Mouse (Mus musculus) spleen, postnatal 36 days (tissue): ENCODE results near the gene Ccs.
"Not testable (repeated sequence)": the region's sequence is repeated elsewhere in the genome, so short reads cannot be mapped to it uniquely, and the experiment has no call there.

Source experiments
- DNase-seq, 2 experiments: peaks; one replicate each; pipeline ENCODE4 v3.0.0; 2022; ENCODE audit warnings: low spot score in 2 of 2, mixed read lengths in 1 of 2

The Ccs gene

DNA sequence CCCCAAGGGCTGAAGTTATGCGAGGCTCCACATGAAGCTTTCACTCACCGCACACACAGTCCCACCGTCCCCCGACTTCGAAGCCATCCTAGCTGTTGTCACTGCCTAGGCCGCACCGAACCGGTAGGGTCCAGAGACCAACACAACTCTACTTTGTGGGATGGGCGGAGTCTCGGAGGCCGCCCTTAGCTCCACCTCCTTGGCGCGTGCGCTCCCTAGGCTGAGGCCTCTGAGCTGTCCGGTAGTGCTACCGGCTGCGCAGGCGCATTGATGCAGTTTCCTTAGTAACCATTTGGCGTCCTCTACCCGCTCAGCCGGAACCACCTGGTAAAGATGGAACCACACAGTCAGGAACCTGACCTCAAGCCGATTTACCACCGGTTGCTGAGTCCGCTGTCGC lies at the start of gene Ccs, which contains the start of gene Ccdc87:
TSS of gene Ccs (minus strand) at position 184 of the 400 bp plus-strand sequence.
TSS of gene Ccdc87 (plus strand) at position 218 of the 400 bp plus-strand sequence.
- peak; percentile 94 to 95 for DNase-seq

DNA sequence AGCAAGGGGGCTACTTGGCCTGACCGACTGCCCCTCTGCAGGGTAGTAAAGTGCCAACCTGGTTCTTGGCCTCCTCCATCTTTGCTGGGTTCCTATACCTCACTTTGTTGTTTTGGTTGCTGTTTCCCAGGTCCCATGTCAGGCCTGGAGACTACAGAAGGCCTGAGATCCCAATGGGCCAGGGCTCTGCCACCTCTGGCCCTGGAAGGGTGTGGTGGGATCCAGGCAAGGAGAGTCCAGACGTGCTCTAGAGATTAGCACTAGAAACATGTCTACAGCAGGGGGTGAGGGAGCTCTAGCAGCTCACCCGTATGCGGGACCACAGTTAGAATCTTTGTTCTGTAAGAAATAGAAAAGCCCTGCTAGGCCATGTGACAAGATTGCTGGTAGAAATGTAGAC lies 44.8 kb upstream of the Ccs start:
- DNase-seq = no peak

DNA sequence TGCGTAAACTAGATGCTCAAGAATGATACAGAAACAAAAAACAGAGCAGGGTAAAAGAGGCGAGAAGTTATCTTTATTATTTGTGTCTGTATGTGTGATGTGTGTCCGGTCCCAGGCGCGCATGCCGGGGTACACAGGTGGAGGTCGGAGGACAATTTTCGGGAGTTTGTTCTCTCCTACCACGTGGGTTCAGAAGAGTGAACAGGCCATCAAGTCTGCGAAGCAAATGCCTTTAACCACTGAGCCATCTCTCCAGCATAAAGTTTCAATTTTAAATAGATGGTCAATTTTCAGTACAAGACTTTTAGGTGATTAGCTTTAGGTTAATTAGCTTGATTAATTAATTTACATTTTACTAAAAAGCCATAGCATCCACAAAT lies 40.2 kb upstream of the Ccs start:
- no peak for DNase-seq

DNA sequence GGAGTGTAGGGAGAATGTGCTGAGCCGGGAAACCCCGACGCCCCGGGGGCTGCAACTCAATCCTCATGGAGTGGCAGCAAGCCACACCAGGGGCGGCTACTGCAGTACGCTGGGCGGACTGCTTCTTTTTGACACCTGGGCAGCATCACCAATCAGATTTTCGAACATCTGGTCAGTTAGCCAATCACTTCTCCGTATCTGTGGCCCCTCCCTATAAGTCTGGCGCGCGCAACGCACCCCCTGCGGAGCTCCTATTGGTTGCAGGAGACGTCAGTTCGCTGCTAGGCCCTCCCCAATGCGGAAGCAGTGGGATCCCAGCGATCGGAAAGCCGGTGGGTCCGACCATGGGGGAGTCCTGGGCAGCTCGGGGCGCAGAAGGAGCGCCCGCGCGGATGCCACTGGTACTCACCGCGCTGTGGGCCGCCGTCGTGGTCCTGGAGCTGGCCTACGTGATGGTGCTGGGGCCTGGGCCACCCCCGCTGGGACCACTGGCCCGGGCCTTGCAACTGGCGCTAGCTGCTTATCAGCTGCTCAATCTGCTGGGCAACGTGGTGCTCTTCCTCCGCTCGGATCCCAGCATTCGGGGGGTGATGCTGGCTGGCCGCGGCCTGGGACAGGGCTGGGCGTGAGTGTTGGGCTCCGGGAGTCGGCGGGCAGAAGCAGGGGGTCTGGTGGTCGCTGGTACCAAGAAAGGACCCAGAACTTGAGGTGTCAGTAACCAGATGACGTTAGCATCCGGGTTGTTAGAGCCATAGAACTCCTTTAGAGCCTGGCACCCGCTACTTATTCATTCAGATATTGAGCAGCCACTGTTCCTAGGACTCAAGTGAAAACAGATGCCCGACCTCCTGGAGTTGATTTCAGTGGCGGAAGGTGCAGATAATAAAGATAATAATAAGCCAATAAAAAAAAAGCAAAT lies 39.5 kb upstream of the Ccs start, which contains the start of gene Zdhhc24:
TSS of gene Zdhhc24 (plus strand) at position 264 of the 919 bp plus-strand sequence.
- peak; percentile 94 to 95 for DNase-seq

DNA sequence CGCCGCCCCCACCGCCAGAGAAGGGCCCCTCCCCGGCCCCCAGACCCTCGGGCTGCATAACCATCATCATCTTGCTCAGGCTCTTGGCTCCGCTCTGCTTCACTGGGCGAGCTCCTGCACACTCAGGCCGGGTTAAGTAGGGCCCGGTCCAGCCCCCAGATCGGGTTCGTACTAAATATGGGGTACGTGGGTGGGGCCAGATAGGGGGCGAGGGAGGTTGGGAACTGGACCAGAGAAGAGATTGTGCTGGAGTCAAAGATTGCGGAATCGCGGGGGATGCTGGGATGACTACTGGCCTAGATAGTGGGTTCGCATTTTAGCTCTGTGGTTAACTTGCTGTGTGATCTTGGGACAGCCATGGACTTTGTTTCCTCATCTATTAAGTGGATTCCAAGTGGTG lies 38.7 kb upstream of the Ccs start, which contains the start of gene Actn3:
TSS of gene Actn3 (minus strand) at position 125 of the 400 bp plus-strand sequence.
- no peak for DNase-seq

DNA sequence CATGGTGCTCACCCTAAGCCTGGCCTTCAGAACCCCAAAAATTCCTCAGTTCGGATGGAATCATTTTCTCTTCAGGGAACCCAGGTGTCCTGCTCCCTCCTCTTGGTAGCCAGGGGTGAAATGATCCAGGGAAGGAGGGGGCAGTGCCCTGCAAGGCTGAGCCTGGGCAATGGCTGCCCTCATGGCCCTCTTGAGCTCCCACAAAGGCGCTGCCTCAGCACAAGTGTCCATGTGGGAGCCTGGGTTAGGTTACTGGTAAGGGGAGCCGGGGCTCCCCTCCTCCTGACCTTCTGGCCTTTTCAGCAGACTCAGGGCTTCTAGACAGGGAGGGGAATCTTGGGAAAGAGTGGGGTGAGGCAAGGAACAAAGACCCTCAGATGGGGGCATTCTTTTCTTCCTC lies 37.6 kb upstream of the Ccs start:
- no peak for DNase-seq

DNA sequence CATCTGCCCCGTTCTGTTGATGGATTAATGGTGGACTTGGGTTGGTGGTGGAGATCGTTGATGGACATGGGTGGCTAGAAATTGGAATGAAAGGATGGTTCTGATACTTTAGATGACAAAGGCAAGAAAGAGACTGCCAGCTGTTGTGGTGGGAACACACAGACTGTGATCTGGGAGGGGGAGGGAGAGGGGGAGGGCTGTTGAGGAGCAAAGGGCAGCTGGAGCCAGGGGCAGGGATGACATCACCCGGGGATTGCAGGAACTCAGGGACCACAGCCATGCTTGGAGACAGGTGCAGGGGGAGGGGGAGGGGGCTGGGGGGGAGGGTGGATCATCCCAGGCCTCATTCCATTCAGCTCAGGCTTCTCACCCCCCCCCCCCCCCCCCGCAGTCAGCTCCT lies 37.1 kb upstream of the Ccs start:
- DNase-seq = no peak

DNA sequence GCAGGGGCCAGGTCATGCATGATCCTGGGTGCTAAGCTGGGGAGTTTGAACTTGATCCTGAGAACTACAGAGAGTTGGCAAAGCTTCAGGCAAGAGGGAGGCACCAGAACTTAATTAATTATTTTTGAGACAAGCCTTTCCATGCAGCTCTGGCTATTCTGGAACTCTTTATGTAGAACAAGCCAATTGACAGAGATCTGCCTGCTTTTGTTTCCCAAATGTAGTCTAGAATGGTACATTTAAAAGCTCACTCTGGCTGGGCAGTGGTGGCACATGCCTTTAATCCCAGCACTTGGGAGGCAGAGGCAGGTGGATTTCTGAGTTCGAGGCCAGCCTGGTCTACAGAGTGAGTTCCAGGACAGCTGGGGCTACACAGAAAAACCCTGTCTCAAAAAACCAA lies 35.5 kb upstream of the Ccs start:
- not testable (repeated sequence) for DNase-seq

DNA sequence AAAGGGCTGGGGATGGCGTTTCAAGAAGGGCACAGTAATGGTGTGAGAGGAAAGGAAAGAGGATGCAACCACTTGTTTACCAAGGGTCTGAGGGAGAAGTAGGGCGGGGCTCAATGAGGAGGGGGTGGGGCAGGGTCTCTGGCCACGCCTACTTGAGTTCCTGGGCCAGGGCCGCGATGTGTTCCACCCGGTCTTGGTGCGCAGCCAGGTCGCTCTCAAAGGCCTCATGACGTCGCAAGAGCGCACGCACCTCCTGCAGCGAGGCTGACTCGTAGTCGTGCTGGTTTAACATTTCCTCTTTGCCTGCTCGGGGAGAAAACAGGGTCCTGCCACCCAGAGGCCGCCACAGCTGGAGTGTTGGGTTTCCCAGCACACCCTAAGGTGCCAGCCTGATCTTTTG lies 26.0 kb upstream of the Ccs start:
- DNase-seq = no peak

DNA sequence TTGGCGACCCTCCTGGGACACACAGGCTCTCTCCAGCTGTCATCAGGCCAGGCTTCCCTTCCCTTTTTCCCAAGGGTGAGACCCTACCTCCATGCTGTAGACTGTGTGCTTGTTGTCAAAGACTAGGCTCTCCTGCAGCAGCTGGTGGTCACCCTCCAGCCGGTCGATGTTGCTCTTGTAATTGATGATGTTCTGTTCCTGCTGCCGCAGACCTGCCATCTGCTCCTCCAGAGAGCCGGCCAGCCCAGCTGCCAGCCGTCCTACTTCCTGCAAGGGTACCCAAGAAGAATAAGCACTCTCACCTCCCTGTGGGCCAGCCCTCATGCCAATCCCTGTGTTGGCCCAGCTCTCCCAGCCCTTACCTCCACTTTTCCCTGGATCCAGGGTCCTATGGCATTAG lies 23.9 kb upstream of the Ccs start:
- no peak for DNase-seq

DNA sequence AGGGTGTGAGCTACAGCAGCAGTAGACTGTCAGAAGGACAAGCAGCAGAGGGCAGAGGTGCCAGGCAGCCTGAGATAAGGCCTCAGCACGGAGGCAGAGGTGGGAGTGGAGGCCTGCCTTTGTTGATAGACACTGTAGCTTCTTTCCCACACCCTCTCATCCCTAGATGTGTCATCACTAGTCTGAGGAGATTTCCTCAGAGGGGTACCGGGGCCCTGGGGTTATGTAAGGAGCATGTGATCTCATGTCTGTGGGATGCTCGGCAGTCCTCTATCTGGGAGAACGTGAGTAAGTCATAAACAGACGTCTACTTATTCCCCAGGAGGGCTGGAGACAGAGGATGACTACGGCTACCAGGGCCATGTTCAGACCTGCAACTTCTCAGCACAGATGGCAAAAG lies 19.9 kb upstream of the Ccs start:
- DNase-seq = peak; percentile 64 to 74

DNA sequence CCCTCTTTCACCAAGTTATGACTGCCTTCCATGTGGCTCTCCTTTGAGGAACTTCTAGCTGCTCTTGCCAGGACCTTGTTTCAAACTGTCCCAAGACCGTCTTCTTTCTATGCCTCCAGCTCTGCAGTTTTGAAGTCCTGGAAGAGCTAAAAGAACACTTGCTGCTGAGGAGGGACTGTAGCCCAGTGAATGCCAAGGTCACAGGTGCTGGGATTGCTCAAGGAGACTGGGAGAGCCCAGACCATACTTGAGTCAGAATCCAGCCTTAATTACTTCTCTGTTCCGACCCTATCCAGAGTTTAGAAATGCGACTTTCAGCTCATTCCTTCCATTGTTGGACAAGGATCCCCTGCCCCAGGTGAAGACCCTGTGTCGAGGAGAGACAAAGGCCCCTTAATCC lies 16.8 kb upstream of the Ccs start:
- no peak for DNase-seq

DNA sequence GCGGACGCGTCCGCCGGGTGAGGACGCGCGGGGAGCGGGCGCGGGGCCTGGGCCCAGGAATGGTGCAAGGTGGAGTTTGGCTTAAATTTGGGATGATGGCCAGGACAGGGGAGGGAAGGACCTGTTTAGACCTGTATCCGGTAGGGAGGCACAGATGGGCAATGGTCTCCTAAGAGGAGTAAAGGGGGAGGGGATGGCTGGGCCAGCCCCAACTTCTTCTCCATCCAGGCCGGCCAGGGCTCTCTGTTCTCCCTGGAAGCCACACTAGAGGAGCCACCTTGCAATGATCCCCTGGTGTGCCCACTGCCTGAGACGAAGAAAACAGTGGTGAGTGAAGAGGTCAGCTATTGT lies 16.3 kb upstream of the Ccs start:
- no peak for DNase-seq

DNA sequence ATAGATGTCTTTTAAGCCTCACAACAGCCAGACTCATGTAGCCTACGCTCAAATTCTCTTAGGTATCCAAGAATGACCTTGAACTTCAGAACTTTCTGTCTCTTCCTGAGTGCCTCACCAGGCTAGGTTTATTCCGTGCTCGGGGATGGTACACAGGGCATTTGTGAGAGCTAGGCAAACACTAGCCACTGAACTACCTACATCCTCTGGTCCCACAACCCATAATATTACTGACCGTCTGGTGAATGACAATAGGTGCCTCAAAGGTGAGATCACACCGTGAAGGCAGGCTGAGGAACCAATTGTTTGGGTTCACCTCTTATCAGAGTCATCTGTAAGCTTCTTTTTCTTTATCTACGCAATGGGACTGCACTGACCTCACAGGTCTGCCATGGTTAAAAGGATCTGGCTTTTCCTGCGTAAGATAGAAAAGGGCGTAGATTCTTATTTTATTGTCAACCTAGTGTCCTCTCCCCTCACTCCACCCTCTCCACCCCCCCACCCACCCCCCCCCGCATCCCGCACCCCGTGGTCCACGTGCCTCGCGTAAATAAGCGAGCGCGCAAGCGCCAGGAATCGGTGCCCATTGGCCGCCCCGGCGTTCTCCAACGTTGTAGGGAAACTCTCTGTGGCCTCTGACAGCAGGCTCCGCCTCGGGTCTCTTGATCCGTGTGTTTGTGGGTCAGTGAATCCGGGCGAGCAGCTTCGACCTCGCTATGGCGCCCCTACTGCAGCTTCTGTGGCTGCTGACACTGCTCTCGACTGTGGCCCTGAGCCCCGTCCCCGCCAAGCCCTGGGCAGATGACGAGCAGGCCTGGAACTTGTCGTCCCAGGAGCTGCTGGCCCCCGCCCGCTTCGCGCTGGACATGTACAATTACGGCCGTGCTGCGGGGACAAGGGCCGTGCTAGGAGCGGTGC lies 15.7 kb upstream of the Ccs start, which contains the start of gene Ctsf:
TSS of gene Ctsf (plus strand) at position 579 of the 918 bp plus-strand sequence.
- DNase-seq = peak; percentile 43 to 71

DNA sequence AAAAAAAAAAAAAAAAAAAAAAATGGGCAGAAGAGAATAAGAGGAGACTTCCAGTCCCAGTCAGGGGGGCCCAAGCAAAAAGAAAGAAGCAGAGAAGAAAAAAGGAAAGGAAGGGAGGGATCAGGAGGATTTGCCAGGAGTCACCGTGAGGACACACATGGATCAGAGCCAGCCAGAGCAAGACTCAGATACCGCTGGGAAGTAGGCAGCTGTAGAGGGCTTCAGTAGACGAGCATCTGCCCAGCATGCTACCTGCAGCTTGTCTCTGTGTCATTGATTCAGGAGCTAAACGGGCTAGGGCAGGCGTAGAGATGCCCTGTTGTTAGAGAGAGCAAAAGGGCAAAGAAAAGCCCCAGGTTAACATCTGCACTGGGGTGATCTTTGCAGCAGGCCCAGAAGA lies 11.1 kb upstream of the Ccs start:
- no peak for DNase-seq

DNA sequence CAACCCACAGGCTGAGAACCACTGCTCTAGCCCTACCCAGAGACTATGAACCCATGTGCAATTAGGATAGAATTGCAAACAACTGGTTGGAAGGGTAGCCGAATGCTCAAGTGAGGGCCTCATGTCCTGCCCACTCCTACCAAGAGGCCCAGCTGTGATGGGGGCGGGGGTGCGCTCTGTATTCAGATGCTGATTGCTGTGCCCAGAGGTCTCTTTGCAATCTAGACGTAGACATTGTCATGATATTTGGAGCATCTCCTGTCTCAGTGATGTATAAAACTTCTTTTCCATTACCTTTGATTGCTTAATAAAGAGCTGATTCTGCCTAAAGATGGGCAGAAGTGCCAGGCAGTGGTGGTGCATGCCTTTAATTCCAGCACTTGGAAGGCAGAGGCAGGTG lies 10.7 kb upstream of the Ccs start:
- no peak for DNase-seq

DNA sequence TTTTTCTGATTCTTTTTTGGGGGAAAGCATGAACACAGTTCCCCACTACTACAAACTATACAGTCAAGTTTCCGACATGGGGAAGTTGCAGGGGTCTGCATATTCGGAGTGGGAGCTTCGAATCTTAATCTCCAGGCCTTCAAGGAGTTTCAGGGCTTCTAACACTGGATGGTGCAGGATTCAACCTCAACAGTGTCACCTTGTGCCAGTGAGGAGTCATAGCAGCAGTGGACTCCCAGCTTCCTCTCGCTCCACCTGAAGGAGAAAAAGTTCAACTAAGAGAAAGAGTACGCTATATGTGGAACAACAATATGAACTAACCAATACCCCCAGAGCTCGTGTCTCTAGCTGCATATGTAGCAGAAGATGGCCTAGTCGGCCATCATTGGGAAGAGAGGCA lies 8.4 kb upstream of the Ccs start:
- no peak for DNase-seq

DNA sequence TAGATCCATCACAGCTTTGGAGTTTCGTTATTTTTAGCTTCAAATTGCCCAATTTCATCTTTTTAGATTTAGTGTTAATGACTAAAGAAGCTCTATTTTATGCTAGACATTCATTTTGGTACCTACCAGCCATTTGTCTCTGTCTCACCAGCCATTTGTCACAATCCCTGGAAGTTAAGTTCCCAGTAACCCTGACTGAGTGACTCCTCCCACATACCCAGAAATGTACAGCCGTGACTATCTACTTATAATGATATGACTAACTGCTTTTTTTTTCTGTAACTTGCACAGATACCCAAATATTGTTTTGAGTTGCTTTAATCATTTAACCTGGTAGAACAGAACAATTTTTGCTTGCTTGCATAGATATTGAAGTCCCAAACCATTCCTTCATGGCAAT lies 6.7 kb upstream of the Ccs start:
- DNase-seq = no peak

DNA sequence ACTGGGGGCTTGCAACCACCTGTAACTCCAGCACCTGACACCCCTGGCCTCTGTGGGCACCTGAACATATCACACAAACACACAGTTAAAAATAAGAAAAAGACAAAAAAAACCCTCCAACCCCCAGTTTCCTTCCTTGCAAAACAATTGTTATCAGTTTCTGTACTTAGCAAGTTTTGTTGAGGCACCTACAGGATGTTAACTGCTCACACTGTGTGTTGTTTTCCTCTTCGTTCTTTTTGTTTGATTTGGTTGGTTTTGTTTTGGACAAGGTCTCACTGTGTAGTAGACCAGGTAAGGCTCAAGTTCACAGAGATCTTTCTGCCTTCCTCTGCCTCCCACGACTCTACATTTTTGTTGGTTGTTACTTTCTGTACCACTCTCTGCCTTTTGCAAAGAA lies 3.5 kb upstream of the Ccs start:
- DNase-seq = no peak

DNA sequence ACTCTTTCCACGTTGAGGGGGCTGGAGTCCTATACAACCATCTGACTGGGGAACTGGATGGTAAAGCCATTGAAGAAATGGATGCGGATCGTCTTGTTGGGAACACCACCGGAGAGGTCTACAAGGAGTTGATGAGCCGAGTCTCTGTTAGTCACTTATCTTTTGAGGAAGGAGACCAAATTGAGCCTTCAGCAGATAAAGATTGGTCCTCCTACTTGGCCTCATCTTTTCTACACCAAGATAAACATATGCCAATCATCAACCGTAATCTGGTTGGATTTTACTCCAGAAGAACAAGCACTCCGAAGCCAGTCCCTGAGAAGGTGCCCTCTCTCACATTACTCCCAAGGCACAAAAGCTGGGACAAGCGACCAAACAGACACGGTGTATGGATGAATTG lies 1.7 kb upstream of the Ccs start:
- DNase-seq = no peak

DNA sequence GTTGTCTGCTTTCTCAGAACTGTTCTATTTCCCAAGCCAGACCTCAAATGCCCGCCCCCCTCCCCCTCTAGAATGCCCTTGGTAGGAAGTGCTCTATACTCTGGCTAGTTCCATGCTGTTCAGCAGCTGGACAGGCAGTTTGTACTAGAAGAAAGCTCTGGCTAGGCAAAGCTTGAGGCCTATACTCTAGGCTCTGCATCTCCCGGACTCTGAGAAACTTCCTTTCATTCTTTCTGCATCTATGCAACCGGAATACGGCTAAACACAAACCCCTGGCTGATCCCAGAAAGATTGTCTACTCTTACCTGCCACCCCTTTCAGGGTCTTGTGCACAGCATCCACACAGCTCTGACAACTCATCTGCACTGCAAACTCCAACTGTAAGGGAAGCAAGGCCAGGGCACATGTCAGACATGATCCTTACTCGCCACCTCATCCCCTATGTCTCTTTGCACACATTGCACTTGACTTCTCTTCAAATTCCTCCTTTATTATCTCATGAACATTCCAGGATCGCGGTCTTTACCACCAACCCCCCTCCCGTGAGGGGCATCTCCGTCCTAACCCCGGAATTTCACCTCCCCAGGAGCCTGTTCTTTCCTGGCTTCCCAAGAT lies 499 bp downstream of the Ccs start:
- no peak for DNase-seq

DNA sequence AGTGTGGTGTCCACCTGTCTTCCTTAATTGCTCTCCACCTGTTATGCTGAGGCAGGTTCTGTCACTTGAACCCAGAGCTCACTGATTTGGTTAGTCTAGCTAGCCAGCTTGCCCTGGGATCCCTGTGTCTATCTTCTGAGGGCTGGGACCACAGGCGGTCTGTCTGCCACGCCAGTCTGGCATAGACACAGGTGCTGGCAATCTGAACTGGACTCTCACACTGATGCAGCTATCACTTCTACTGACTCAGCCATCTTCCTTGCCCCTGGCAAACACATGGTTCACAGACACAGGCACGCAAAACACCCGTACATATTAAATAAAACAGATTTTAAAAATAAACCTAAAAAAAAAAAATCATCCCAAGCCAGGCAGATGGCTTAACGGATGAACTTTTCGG lies 2.1 kb downstream of the Ccs start:
- no peak for DNase-seq
